Mouse (Mus musculus) monocyte, adult 2 months (primary cell): ENCODE measurements around the gene Asic3.

ENCODE experiments used
- DNase-seq, 2 experiments: peaks; one replicate each; pipeline ENCODE4 v3.0.0; 2022; ENCODE audit warnings: low spot score in 2 of 2, low read depth in 1 of 2

Gene Asic3

GRCm38 (mm10) chr5:24413042-24413693, at the start of gene Asic3:
Gene Asic3, plus strand, starts transcription at chr5:24413392.
- no peak for DNase-seq

- no peak for DNase-seq
Observed at GRCm38 (mm10) chr5:24363467-24363866, 49.7 kb upstream of the Asic3 start.

GRCm38 (mm10) chr5:24364061-24364460, 49.1 kb upstream of the Asic3 start:
- no peak for DNase-seq

- DNase-seq: no peak
Observed at GRCm38 (mm10) chr5:24364508-24364907, 48.7 kb upstream of the Asic3 start, which contains the start of gene Nos3. Gene Nos3, plus strand, starts transcription at chr5:24364810.

GRCm38 (mm10) chr5:24364963-24365362, 48.2 kb upstream of the Asic3 start:
- no peak for DNase-seq

GRCm38 (mm10) chr5:24365528-24365927, 47.7 kb upstream of the Asic3 start:
- no peak for DNase-seq

- DNase-seq: no peak
Observed at GRCm38 (mm10) chr5:24366426-24366825, 46.8 kb upstream of the Asic3 start.

- no peak for DNase-seq
Observed at GRCm38 (mm10) chr5:24369767-24370166, 43.4 kb upstream of the Asic3 start.

- DNase-seq: no peak
Observed at GRCm38 (mm10) chr5:24373807-24374206, 39.4 kb upstream of the Asic3 start.

GRCm38 (mm10) chr5:24374216-24374615, 39.0 kb upstream of the Asic3 start:
- no peak for DNase-seq

GRCm38 (mm10) chr5:24374666-24375328, 38.4 kb upstream of the Asic3 start:
- DNase-seq: no peak

- no peak for DNase-seq
Observed at GRCm38 (mm10) chr5:24378700-24379099, 34.5 kb upstream of the Asic3 start.

- DNase-seq: no peak
Observed at GRCm38 (mm10) chr5:24379501-24379900, 33.7 kb upstream of the Asic3 start.

GRCm38 (mm10) chr5:24380499-24380898, 32.7 kb upstream of the Asic3 start:
- no peak for DNase-seq

GRCm38 (mm10) chr5:24381486-24381885, 31.7 kb upstream of the Asic3 start:
- no peak for DNase-seq

GRCm38 (mm10) chr5:24381988-24382387, 31.2 kb upstream of the Asic3 start:
- DNase-seq: no peak

- peak; percentile 87 to 89 for DNase-seq
Observed at GRCm38 (mm10) chr5:24383026-24383859, 29.9 kb upstream of the Asic3 start.

GRCm38 (mm10) chr5:24384407-24384806, 28.8 kb upstream of the Asic3 start:
- no peak for DNase-seq

GRCm38 (mm10) chr5:24385374-24385773, 27.8 kb upstream of the Asic3 start:
- no peak for DNase-seq

GRCm38 (mm10) chr5:24385887-24386550, 27.2 kb upstream of the Asic3 start:
- DNase-seq: no peak
